Mouse (Mus musculus): ENCODE measurements around the gene Sult1e1. TPM values are rescaled to one million over a fixed set of nuclear protein-coding genes. Genes with fewer than 3 reads are reported as not detected.

Gene Sult1e1
- total RNA-seq (2014; rRNA removed) (not detected in 2 replicates), polyA plus RNA-seq (2015; fragmentation: Nextera tagmentation; extraction: Ambion mirVana) (not detected in 2 replicates)

GRCm38 (mm10) chr5:87591494-87591893, at the start of gene Sult1e1:
Gene Sult1e1, minus strand, starts transcription at chr5:87591594.
- Histone ChIP-seq H3K27ac (no peak within 1 kb of the TSS), H3K27me3 (ENCODE audit: insufficient read depth, low read length) (no peaks in the 10 kb centered on the region), H3K4me2 (ENCODE audit: low read depth, low read length) (no peak within 1 kb of the TSS), H3K9me3 (ENCODE audit: low read length) (no peaks in the 10 kb centered on the region), H3K4me3 (ENCODE audit: low read length) (no peak within 1 kb of the TSS), H3K9ac (replicated peaks; ENCODE audit: low read length) (no peak within 1 kb of the TSS), H3K4me1 (ENCODE audit: insufficient read depth, low read length) (no peaks in the 10 kb centered on the region), H3K36me3 (ENCODE audit: insufficient read depth, low read length) (no peaks in the 10 kb centered on the region)
- TF ChIP-seq CTCF (IDR thresholded peaks at IDR 0.05; ENCODE audit: low read depth): no peak
- WGBS: 85% methylated on average over 5 of the region's 5 CpGs
- no peak for ATAC-seq
- no peak for DNase-seq (ENCODE audit: low spot score)

DNA sequence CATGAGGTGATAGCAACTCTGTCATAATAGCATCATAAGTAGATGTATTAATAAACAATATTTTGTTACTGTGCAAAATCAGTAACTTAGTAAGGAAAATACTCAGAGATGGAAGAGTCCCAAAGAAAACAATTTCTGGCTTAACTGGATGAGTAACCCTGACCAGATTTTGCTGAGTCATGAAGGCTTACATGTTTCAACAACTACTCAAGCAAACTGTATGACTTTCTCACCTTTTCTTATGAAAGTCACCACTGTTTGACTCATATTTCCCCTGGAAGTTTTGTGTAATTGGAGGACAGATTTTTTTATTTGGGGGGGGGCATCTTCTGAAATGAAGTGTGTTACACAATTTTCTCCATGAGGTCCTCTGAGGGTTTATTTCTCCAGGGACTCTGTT, 31.3 kb upstream of the Sult1e1 start:
- DNase-seq (ENCODE audit: low spot score) (no peak), ATAC-seq (no peak)
- Histone ChIP-seq H3K4me2 (ENCODE audit: low read depth, low read length) (no peak overlapping the region), H3K27ac (no peak overlapping the region), H3K9me3 (ENCODE audit: low read length) (no peaks in the 10 kb centered on the region), H3K36me3 (ENCODE audit: insufficient read depth, low read length) (no peaks in the 10 kb centered on the region), H3K27me3 (ENCODE audit: insufficient read depth, low read length) (no peaks in the 10 kb centered on the region), H3K9ac (replicated peaks; ENCODE audit: low read length) (no peak overlapping the region), H3K4me1 (ENCODE audit: insufficient read depth, low read length) (no peaks in the 10 kb centered on the region), H3K4me3 (ENCODE audit: low read length) (no peak overlapping the region)
- no peak for TF ChIP-seq CTCF (IDR thresholded peaks at IDR 0.05; ENCODE audit: low read depth)

DNA sequence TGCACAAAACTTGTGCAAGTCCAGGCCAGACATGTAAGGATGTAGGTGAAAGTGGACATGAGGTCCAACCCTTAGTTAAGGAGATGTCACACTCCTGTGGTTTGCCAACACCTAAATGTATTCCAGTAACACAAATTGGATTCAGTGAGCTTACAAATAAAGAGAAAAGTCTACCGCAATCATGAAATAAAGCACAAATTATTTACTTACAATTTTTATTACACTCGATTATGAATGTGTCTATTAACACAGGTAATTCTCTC, 23.7 kb upstream of the Sult1e1 start:
- H3K27ac ChIP-seq: no peak overlapping the region
- H3K4me1 ChIP-seq (ENCODE audit: insufficient read depth, low read length): no peaks in the 10 kb centered on the region
- H3K4me3 ChIP-seq (ENCODE audit: low read length): no peak overlapping the region
- no peaks in the 10 kb centered on the region for H3K36me3 ChIP-seq (ENCODE audit: insufficient read depth, low read length)
- no peaks in the 10 kb centered on the region for H3K27me3 ChIP-seq (ENCODE audit: insufficient read depth, low read length)
- no peaks in the 10 kb centered on the region for H3K9me3 ChIP-seq (ENCODE audit: low read length)
- no peak overlapping the region for H3K9ac ChIP-seq (replicated peaks; ENCODE audit: low read length)
- no peak overlapping the region for H3K4me2 ChIP-seq (ENCODE audit: low read depth, low read length)
- no peak for DNase-seq (ENCODE audit: low spot score)
- ATAC-seq: no peak
- 85% methylated on average over 2 of the region's 2 CpGs for WGBS
- no peak for TF ChIP-seq CTCF (IDR thresholded peaks at IDR 0.05; ENCODE audit: low read depth)

DNA sequence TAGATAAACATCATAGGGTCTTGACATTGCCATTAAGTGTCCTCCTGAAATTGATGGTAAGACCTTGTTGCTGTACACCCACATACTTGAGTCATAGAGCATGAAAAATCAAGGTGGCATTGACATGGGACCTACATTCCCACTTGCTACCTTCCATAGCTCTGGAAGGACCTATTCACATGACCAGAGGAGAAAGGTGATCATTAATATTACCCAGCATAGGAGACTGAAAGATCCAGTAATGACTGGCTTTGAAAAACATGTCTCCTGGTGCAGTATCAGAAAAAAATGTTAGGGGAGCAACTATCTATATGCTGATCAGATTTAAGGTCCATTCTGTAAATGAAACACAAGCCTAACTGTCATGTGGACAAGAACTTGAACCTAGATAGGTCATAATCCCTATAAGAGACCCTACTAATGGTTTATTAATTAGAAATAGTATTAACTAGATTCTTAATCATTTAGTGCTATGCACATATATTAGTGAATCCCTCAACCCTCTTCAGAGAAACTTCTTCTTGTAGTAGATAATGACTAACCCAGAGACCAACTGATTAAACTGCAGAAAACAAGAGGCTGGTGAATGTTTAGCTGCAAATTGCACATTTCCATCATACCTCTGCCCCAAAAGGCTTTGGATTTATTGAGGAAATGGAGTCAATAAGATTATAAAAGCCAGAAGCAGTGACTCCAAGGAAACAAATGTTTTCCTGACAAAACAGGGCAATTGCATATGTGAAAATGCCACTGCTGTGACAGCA, 23.2 kb upstream of the Sult1e1 start:
- no peak for DNase-seq (ENCODE audit: low spot score)
- no peak overlapping the region for H3K4me3 ChIP-seq (ENCODE audit: low read length)
- no peak for ATAC-seq
- no peaks in the 10 kb centered on the region for H3K4me1 ChIP-seq (ENCODE audit: insufficient read depth, low read length)
- H3K27me3 ChIP-seq (ENCODE audit: insufficient read depth, low read length): no peaks in the 10 kb centered on the region
- TF ChIP-seq CTCF (IDR thresholded peaks at IDR 0.05; ENCODE audit: low read depth): no peak
- no peak overlapping the region for H3K4me2 ChIP-seq (ENCODE audit: low read depth, low read length)
- no peak overlapping the region for H3K27ac ChIP-seq
- no peaks in the 10 kb centered on the region for H3K36me3 ChIP-seq (ENCODE audit: insufficient read depth, low read length)
- H3K9ac ChIP-seq (replicated peaks; ENCODE audit: low read length): no peak overlapping the region
- no peaks in the 10 kb centered on the region for H3K9me3 ChIP-seq (ENCODE audit: low read length)

GRCm38 (mm10) chr5:87601018-87601417, 9.6 kb upstream of the Sult1e1 start:
- no peak overlapping the region for H3K4me3 ChIP-seq (ENCODE audit: low read length)
- H3K9ac ChIP-seq (replicated peaks; ENCODE audit: low read length): no peak overlapping the region
- no peak overlapping the region for H3K27ac ChIP-seq
- no peak for TF ChIP-seq CTCF (IDR thresholded peaks at IDR 0.05; ENCODE audit: low read depth)
- H3K9me3 ChIP-seq (ENCODE audit: low read length): no peaks in the 10 kb centered on the region
- H3K4me1 ChIP-seq (ENCODE audit: insufficient read depth, low read length): no peaks in the 10 kb centered on the region
- no peaks in the 10 kb centered on the region for H3K36me3 ChIP-seq (ENCODE audit: insufficient read depth, low read length)
- H3K4me2 ChIP-seq (ENCODE audit: low read depth, low read length): no peak overlapping the region
- DNase-seq (ENCODE audit: low spot score): no peak
- no peak for ATAC-seq
- 73% methylated on average over 3 of the region's 3 CpGs for WGBS
- H3K27me3 ChIP-seq (ENCODE audit: insufficient read depth, low read length): no peaks in the 10 kb centered on the region

- no peaks in the 10 kb centered on the region for H3K9me3 ChIP-seq (ENCODE audit: low read length)
- DNase-seq (ENCODE audit: low spot score): no peak
- H3K27ac ChIP-seq: no peak overlapping the region
- no peaks in the 10 kb centered on the region for H3K36me3 ChIP-seq (ENCODE audit: insufficient read depth, low read length)
- no peak overlapping the region for H3K4me2 ChIP-seq (ENCODE audit: low read depth, low read length)
- H3K9ac ChIP-seq (replicated peaks; ENCODE audit: low read length): no peak overlapping the region
- H3K4me3 ChIP-seq (ENCODE audit: low read length): no peak overlapping the region
- no peak for TF ChIP-seq CTCF (IDR thresholded peaks at IDR 0.05; ENCODE audit: low read depth)
- ATAC-seq: no peak
- no peaks in the 10 kb centered on the region for H3K4me1 ChIP-seq (ENCODE audit: insufficient read depth, low read length)
- 70% methylated on average over 2 of the region's 2 CpGs for WGBS
- no peaks in the 10 kb centered on the region for H3K27me3 ChIP-seq (ENCODE audit: insufficient read depth, low read length)
These were observed 6.5 kb upstream of the Sult1e1 start for GRCm38 (mm10) chr5:87597891-87598290.

- no peak for TF ChIP-seq CTCF (IDR thresholded peaks at IDR 0.05; ENCODE audit: low read depth)
- WGBS: 88% methylated on average over 2 of the region's 2 CpGs
- no peak for ATAC-seq
These were observed 1.5 kb downstream of the Sult1e1 start for GRCm38 (mm10) chr5:87589916-87590315.

More at GRCm38 (mm10) chr5:87589916-87590315, 1.5 kb downstream of the Sult1e1 start:
- Histone ChIP-seq H3K4me3 (ENCODE audit: low read length) (no peak overlapping the region), H3K4me2 (ENCODE audit: low read depth, low read length) (no peak overlapping the region), H3K27ac (no peak overlapping the region), H3K36me3 (ENCODE audit: insufficient read depth, low read length) (no peaks in the 10 kb centered on the region), H3K4me1 (ENCODE audit: insufficient read depth, low read length) (no peaks in the 10 kb centered on the region), H3K9me3 (ENCODE audit: low read length) (no peaks in the 10 kb centered on the region), H3K27me3 (ENCODE audit: insufficient read depth, low read length) (no peaks in the 10 kb centered on the region), H3K9ac (replicated peaks; ENCODE audit: low read length) (no peak overlapping the region)
- no peak for DNase-seq (ENCODE audit: low spot score)

Data from hindbrain, postnatal 0 days (tissue).